Mouse (Mus musculus): Measurements from ENCODE around the gene Dusp5. TPM values are rescaled to one million over a fixed set of nuclear protein-coding genes. Genes with fewer than 3 reads are reported as not detected.
"Not testable (repeated sequence)": the region's sequence is repeated elsewhere in the genome, so short reads cannot be mapped to it uniquely, and the experiment has no call there.

Dusp5 gene
- polyA plus RNA-seq, 2 experiments, result 1.3 to 1.9 TPM

DNA sequence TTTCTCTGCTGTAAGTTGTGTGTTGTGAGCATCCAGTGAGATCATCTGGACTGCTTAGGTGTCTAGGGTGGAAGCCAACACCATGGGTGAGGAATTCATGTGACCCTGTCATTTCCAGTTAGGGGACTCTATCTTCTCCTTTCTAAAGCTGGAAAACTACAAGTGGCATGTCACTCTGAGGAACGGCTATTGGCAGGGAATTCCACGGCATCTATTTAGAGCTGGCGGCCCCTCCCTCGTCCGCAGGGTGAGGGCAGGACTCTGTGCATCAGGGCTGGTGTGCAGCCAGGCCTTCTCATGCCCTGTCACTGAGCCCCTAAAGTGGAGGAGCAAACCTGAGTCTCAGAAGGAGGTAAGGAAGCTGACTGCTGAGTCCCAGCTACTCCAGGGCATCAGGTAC lies 35.0 kb upstream of the Dusp5 start:
- Histone ChIP-seq H3K9ac (replicated peaks) (no peak overlapping the region), H3K36me3 (replicated peaks; ENCODE audit: control insufficient read depth, insufficient read depth, low read depth) (no peaks in the 10 kb centered on the region), H3K4me2 (ENCODE audit: low read depth) (no peak overlapping the region), H3K4me3 (ENCODE audit: insufficient read depth in 1 of 2, low read depth in 2 of 2, low read length in 2 of 2) (no peak overlapping the region), H3K9me3 (ENCODE audit: control insufficient read depth, low read length) (no peaks in the 10 kb centered on the region), H3K4me1 (replicated peaks; ENCODE audit: control insufficient read depth in 2 of 2, insufficient read depth in 2 of 2, low read length in 1 of 2) (no peaks in the 10 kb centered on the region; a peak in 1 of 4 replicates), H3K27me3 (ENCODE audit: control insufficient read depth, insufficient read depth, low read length) (no peaks in the 10 kb centered on the region), H3K27ac (no peak overlapping the region)
- ATAC-seq (ENCODE audit: insufficient read depth) (no peak), DNase-seq (ENCODE audit: low read depth in 3 of 3, low spot score in 3 of 3) (no peak)
- no peak for TF ChIP-seq EP300 (IDR thresholded peaks at IDR 0.05; ENCODE audit: low read depth)
- no peak for TF ChIP-seq CTCF (IDR thresholded peaks at IDR 0.05; ENCODE audit: low read depth)
- WGBS (ENCODE audit: insufficient replicate concordance), result 79% methylated on average over 5 of the region's 5 CpGs

DNA sequence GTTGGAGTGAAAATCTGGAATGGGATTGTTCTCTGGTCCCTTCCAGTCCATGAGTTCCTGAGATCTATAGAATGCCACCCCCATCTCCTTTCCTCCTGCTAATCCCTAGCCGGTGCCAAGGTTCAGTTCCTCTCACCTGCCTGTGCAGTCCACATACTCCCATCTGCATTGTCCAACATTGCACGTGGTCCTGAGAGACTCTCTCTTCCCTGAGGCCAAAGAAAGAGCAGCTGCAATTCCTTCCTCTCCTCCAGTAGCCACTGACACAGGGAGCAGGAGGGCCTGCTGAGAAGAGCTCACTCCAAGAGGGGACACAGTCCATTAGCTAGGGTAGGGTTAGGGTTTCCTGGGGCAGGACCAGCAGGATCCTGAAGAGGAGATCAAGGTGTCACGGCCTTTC lies 31.0 kb upstream of the Dusp5 start:
- Histone ChIP-seq H3K27ac (no peak overlapping the region), H3K36me3 (replicated peaks; ENCODE audit: control insufficient read depth, insufficient read depth, low read depth) (no peaks in the 10 kb centered on the region), H3K4me1 (replicated peaks; ENCODE audit: control insufficient read depth in 2 of 2, insufficient read depth in 2 of 2, low read length in 1 of 2) (no peaks in the 10 kb centered on the region; a peak in 1 of 4 replicates), H3K4me2 (ENCODE audit: low read depth) (no peak overlapping the region), H3K9me3 (ENCODE audit: control insufficient read depth, low read length) (no peaks in the 10 kb centered on the region), H3K4me3 (ENCODE audit: insufficient read depth in 1 of 2, low read depth in 2 of 2, low read length in 2 of 2) (no peak overlapping the region), H3K27me3 (ENCODE audit: control insufficient read depth, insufficient read depth, low read length) (no peaks in the 10 kb centered on the region), H3K9ac (replicated peaks) (no peak overlapping the region)
- DNase-seq (ENCODE audit: low read depth in 3 of 3, low spot score in 3 of 3) (no peak), ATAC-seq (ENCODE audit: insufficient read depth) (no peak)
- WGBS (ENCODE audit: insufficient replicate concordance), result 46% methylated on average over 3 of the region's 3 CpGs
- TF ChIP-seq EP300 (IDR thresholded peaks at IDR 0.05; ENCODE audit: low read depth) (no peak), CTCF (IDR thresholded peaks at IDR 0.05; ENCODE audit: low read depth) (no peak)

DNA sequence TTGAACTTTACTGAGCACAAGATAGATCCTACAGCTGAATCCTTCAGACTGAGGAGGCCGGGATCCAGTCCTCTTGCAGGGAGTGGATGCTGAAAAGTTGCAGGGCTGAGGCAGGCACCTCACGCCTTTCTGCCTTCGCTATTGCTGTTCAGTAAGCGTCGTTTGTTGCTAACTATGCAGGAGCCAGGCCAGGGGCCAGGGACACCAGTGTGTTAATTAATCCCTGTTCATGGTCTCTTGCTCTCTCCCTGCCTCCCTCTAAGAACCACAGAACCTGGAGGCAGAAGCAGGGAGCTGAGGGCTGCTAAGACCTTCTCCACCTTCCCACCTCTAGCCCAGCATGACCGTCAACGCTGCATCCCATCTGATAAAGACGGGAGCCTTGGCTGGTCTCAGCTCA lies 29.9 kb upstream of the Dusp5 start:
- Histone ChIP-seq H3K4me2 (ENCODE audit: low read depth) (no peak overlapping the region), H3K4me1 (replicated peaks; ENCODE audit: control insufficient read depth in 2 of 2, insufficient read depth in 2 of 2, low read length in 1 of 2) (0 out of 4 replicates have a peak, but pooled peaks cover 0 to 1% of the 10 kb centered on the region in 2 experiments), H3K4me3 (ENCODE audit: insufficient read depth in 1 of 2, low read depth in 2 of 2, low read length in 2 of 2) (no peak overlapping the region), H3K9me3 (ENCODE audit: control insufficient read depth, low read length) (no peaks in the 10 kb centered on the region), H3K9ac (replicated peaks) (no peak overlapping the region), H3K27me3 (ENCODE audit: control insufficient read depth, insufficient read depth, low read length) (no peaks in the 10 kb centered on the region), H3K27ac (no peak overlapping the region), H3K36me3 (replicated peaks; ENCODE audit: control insufficient read depth, insufficient read depth, low read depth) (no peaks in the 10 kb centered on the region)
- ATAC-seq (ENCODE audit: insufficient read depth) (no peak), DNase-seq (ENCODE audit: low read depth in 3 of 3, low spot score in 3 of 3) (no peak)
- TF ChIP-seq EP300 (IDR thresholded peaks at IDR 0.05; ENCODE audit: low read depth), result no peak
- no peak for TF ChIP-seq CTCF (IDR thresholded peaks at IDR 0.05; ENCODE audit: low read depth)
- 70% methylated on average over 8 of the region's 8 CpGs for WGBS (ENCODE audit: insufficient replicate concordance)

DNA sequence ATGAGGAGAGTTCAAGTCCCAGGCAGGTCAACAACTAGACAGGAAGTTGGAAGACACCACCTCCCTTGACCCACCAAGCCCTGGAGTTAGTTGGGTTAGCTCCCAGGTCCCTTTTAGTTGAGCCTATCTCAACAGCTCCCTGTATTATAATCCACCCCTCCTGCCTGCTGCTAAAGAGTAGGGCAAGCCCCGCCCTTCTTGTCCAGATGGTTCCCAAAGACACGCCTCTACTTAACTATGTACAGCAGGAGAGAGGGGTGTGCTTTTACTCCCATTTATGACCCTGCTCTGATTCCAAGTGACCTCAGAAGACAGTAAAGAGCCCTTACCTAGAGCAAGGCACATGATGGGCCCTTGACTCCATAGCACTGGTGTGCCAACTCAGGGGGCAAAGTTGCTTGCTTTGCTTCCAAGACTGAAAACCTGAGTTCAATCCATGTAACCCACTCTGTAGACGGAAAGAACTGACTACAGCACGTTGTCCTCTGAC lies 29.4 kb upstream of the Dusp5 start:
- WGBS (ENCODE audit: insufficient replicate concordance), result 66% methylated on average over 4 of the region's 4 CpGs
- no peak overlapping the region for H3K4me2 ChIP-seq (ENCODE audit: low read depth)
- H3K27ac ChIP-seq, result no peak overlapping the region
- no peak overlapping the region for H3K9ac ChIP-seq (replicated peaks)
- DNase-seq (ENCODE audit: low read depth in 3 of 3, low spot score in 3 of 3) (no peak), ATAC-seq (ENCODE audit: insufficient read depth) (no peak)
- H3K36me3 ChIP-seq (replicated peaks; ENCODE audit: control insufficient read depth, insufficient read depth, low read depth), result no peaks in the 10 kb centered on the region
- H3K9me3 ChIP-seq (ENCODE audit: control insufficient read depth, low read length), result no peaks in the 10 kb centered on the region
- no peak for TF ChIP-seq CTCF (IDR thresholded peaks at IDR 0.05; ENCODE audit: low read depth)
- TF ChIP-seq EP300 (IDR thresholded peaks at IDR 0.05; ENCODE audit: low read depth), result no peak
- H3K27me3 ChIP-seq (ENCODE audit: control insufficient read depth, insufficient read depth, low read length), result no peaks in the 10 kb centered on the region
- H3K4me3 ChIP-seq (ENCODE audit: insufficient read depth in 1 of 2, low read depth in 2 of 2, low read length in 2 of 2), result no peak overlapping the region
- 0 out of 4 replicates have a peak, but pooled peaks cover 0 to 2% of the 10 kb centered on the region in 2 experiments for H3K4me1 ChIP-seq (replicated peaks; ENCODE audit: control insufficient read depth in 2 of 2, insufficient read depth in 2 of 2, low read length in 1 of 2)

DNA sequence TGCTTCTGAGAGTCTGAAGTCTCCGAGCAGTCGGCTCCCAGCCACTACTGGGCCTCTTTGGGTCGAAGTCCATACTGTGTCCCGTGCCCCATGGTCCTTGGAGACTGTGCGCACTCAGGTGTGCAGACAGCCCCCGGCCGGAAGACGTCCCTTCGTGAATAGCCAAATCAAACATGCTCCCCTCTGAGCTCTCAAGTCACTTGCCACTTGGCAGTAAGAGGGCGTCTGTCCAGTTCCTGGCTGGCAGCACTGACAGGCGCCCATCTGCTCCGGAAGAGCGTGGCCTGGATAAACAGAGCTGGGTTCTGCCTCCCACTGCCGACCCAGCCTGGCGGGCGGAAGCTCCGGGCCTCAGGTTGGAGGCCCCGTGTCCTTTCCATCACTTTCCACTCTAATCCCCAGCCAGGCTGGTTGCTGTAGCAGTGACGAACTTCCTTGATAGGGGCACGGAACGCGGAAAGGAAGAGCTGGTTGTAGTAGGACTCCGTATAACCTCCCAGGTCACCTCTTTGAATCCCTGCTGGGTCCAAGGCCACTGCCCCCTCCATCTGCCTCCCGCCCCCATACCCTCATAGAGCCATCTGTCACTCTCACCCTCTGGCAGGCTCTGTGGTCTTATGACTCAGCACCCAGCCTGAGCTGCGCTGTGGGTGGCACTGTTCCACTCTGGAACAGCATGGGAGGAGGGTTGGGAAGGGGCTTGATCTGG lies 28.5 kb upstream of the Dusp5 start:
- ATAC-seq (ENCODE audit: insufficient read depth), result no peak
- no peak overlapping the region for H3K27ac ChIP-seq
- no peak overlapping the region for H3K4me2 ChIP-seq (ENCODE audit: low read depth)
- H3K27me3 ChIP-seq (ENCODE audit: control insufficient read depth, insufficient read depth, low read length), result no peaks in the 10 kb centered on the region
- DNase-seq (ENCODE audit: low read depth in 3 of 3, low spot score in 3 of 3), result no peak
- TF ChIP-seq EP300 (IDR thresholded peaks at IDR 0.05; ENCODE audit: low read depth), result no peak
- TF ChIP-seq CTCF (IDR thresholded peaks at IDR 0.05; ENCODE audit: low read depth), result no peak
- H3K9me3 ChIP-seq (ENCODE audit: control insufficient read depth, low read length), result no peaks in the 10 kb centered on the region
- WGBS (ENCODE audit: insufficient replicate concordance), result 62% methylated on average over 25 of the region's 25 CpGs
- peaks cover 0 to 5% of the 10 kb centered on the region in 2 experiments; a peak in 1 of 4 replicates for H3K4me1 ChIP-seq (replicated peaks; ENCODE audit: control insufficient read depth in 2 of 2, insufficient read depth in 2 of 2, low read length in 1 of 2)
- H3K4me3 ChIP-seq (ENCODE audit: insufficient read depth in 1 of 2, low read depth in 2 of 2, low read length in 2 of 2), result no peak overlapping the region
- no peak overlapping the region for H3K9ac ChIP-seq (replicated peaks)
- no peaks in the 10 kb centered on the region for H3K36me3 ChIP-seq (replicated peaks; ENCODE audit: control insufficient read depth, insufficient read depth, low read depth)

DNA sequence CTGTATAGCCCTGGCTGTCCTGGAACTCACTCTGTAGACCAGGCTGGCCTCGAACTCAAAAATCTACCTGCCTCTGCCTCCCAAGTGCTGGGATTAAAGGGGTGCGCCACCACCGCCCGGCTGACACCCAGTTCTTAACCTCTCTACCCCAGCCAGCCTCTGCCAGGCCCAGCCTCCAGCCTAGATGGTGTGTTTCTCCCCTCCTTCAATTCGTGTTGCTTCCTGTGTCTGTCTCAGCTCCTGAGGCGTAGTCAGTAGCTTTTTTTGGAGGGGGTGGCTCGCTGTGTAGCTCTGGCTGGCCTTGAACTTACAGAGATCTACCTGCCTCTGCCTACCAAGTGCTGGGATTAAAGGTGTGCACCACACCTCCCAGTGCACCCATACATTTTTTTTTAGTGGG lies 27.7 kb upstream of the Dusp5 start:
- ATAC-seq (ENCODE audit: insufficient read depth); H3K4me1 ChIP-seq (replicated peaks; ENCODE audit: control insufficient read depth in 2 of 2, insufficient read depth in 2 of 2, low read length in 1 of 2); H3K9me3 ChIP-seq (ENCODE audit: control insufficient read depth, low read length); H3K9ac ChIP-seq (replicated peaks); H3K27me3 ChIP-seq (ENCODE audit: control insufficient read depth, insufficient read depth, low read length); H3K4me2 ChIP-seq (ENCODE audit: low read depth); H3K36me3 ChIP-seq (replicated peaks; ENCODE audit: control insufficient read depth, insufficient read depth, low read depth); DNase-seq (ENCODE audit: low read depth in 3 of 3, low spot score in 3 of 3); H3K27ac ChIP-seq; H3K4me3 ChIP-seq (ENCODE audit: insufficient read depth in 1 of 2, low read depth in 2 of 2, low read length in 2 of 2): not testable (repeated sequence)
- 51% methylated on average over 7 of the region's 7 CpGs for WGBS (ENCODE audit: insufficient replicate concordance)
